Comparison of ENCODE assay signal across 29 mouse cellular contexts in the genomic region with DNA sequence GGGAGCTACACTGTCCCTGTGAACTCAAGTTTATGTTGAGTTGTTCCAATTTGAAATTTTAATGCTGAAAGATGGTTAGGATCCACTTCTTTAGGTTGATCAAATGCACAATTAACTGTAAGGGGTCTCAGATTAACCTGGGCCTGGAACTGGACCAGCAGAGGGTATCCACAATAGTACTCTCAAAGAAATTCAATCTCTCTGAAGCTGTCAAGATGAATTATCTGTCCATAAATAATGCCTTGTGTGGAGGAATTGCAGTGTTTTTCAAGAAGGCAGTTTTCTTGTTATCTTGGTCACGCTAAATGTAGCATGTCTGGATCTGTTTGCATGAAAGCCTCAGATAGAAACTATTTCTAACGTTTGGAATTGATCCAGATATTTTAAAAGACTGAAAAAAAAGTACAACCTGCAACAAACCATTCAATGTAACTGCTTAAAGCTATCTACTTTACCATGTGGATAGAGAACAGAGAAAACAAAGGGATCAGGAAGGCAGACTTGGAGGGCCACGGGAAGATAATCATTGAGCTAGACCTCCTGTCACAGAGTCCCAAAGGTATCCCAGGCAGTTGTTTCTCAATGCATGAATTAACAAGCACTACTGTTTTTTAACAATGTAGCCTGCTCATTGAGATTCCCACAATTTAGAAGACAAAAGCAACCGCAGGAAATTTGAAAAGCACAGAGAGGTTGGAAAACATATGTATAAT. TPM values are rescaled to one million over a fixed set of nuclear protein-coding genes. Genes with fewer than 3 reads are reported as not detected.
A peak's percentile ranks its signal among the peaks of the same experiment; 100 is the strongest.
DNase-seq lines count a peak whose midpoint lies in the region; ATAC-seq lines count a peak whose summit lies in the region.
"Had no signal": no experiment of that assay in that cellular context is flagged by ENCODE, and none has a peak within 500 bp of the region (broad histone marks: within the 10 kb centered on the region; RNA-seq: fewer than 3 reads in every experiment).

No protein-coding gene starts in this region.

- H3K4me1 ChIP-seq in kidney, embryonic 15.5 days = no peaks in the 10 kb centered on the region
- no peaks in the 10 kb centered on the region for H3K4me1 ChIP-seq in neural tube, embryonic 12.5 days
- H3K4me1 ChIP-seq: embryonic facial prominence, embryonic 15.5 days; forebrain, embryonic 10.5 days; heart, embryonic 10.5 days; hindbrain, embryonic 12.5 days had no signal

- no peak overlapping the region for H3K27ac ChIP-seq in kidney, embryonic 15.5 days
- H3K27ac ChIP-seq in neural tube, embryonic 12.5 days = no peak overlapping the region
- H3K27ac ChIP-seq: embryonic facial prominence, embryonic 15.5 days; forebrain, embryonic 10.5 days; heart, embryonic 10.5 days; hindbrain, embryonic 12.5 days had no signal

- peak; percentile 21 for DNase-seq in embryo, embryonic 10.5 days (ENCODE audit: low spot score)
- no peak for DNase-seq in embryo, embryonic 9.5 days (ENCODE audit: extremely low spot score)
- no peak for DNase-seq in kidney, adult 8-10 months
- no peak for DNase-seq in neural tube, embryonic 10.5 days (ENCODE audit: extremely low spot score, low spot score)
- no peak for DNase-seq in layer of hippocampus, adult 18-20 months (ENCODE audit: low spot score in 2 of 2)
- DNase-seq: adrenal gland, adult 8-10 months; adrenal gland, postnatal 36 days; B cell, adult 2 months; cerebellum, adult 11 months; cerebellum, adult 8-10 months; cerebellum, postnatal 14 days; gastrocnemius, postnatal 10 days; heart, adult 18-20 months; heart, postnatal 10 days; heart, postnatal 4 days had no signal

- no peak overlapping the region for H3K9ac ChIP-seq in kidney, embryonic 15.5 days
- H3K9ac ChIP-seq in neural tube, embryonic 12.5 days = no peak overlapping the region
- H3K9ac ChIP-seq: embryonic facial prominence, embryonic 15.5 days; hindbrain, embryonic 12.5 days had no signal

- peak; percentile 91 for ATAC-seq in kidney, embryonic 15.5 days (replicated peaks; ENCODE audit: low FRiP score)
- 0 out of 2 replicates have a peak, but pooled peaks have one; percentile 50 for ATAC-seq in neural tube, embryonic 12.5 days (ENCODE audit: low FRiP score, low read depth)
- ATAC-seq: CD4-positive, CD25-positive, alpha-beta regulatory T cell, adult 4 months; forebrain, embryonic 14.5 days; hindbrain, embryonic 16.5 days; inflammation-experienced regulatory T-cells, adult 6 months had no signal

- no peaks in the 10 kb centered on the region for H3K9me3 ChIP-seq in kidney, embryonic 15.5 days (replicated peaks)
- no peaks in the 10 kb centered on the region for H3K9me3 ChIP-seq in neural tube, embryonic 12.5 days
- H3K9me3 ChIP-seq: embryonic facial prominence, embryonic 15.5 days; forebrain, embryonic 10.5 days; G1E; heart, embryonic 10.5 days; hindbrain, embryonic 12.5 days had no signal

- no peaks in the 10 kb centered on the region for H3K36me3 ChIP-seq in kidney, embryonic 15.5 days
- H3K36me3 ChIP-seq in neural tube, embryonic 12.5 days = no peaks in the 10 kb centered on the region
- H3K36me3 ChIP-seq: embryonic facial prominence, embryonic 15.5 days; forebrain, embryonic 10.5 days; G1E; heart, embryonic 10.5 days; hindbrain, embryonic 12.5 days had no signal

- H3K4me3 ChIP-seq in kidney, embryonic 15.5 days (replicated peaks) = no peak overlapping the region
- H3K4me3 ChIP-seq in neural tube, embryonic 12.5 days = no peak overlapping the region
- H3K4me3 ChIP-seq: embryonic facial prominence, embryonic 15.5 days; erythroblast, embryonic 14.5 days; forebrain, embryonic 10.5 days; heart, embryonic 10.5 days; hindbrain, embryonic 12.5 days had no signal

- peaks cover 23% of the 10 kb centered on the region for H3K27me3 ChIP-seq in kidney, embryonic 15.5 days
- no peaks in the 10 kb centered on the region for H3K27me3 ChIP-seq in neural tube, embryonic 12.5 days (replicated peaks)
- H3K27me3 ChIP-seq: embryonic facial prominence, embryonic 15.5 days; hindbrain, embryonic 12.5 days had no signal

- H3K4me2 ChIP-seq in kidney, embryonic 15.5 days = no peak overlapping the region
- H3K4me2 ChIP-seq in neural tube, embryonic 12.5 days (replicated peaks) = no peak overlapping the region
- H3K4me2 ChIP-seq: embryonic facial prominence, embryonic 15.5 days; hindbrain, embryonic 12.5 days had no signal

- 35% methylated on average over 4 of the region's 4 CpGs for WGBS in kidney, embryonic 15.5 days
- 29% methylated on average over 4 of the region's 4 CpGs for WGBS in neural tube, embryonic 12.5 days

RNA-seq across cellular contexts. Expression of a gene that starts 9.5 kb away (rescaled TPM):
- not detected in 2 replicates for polyA plus RNA-seq in kidney, embryonic 15.5 days (2015; fragmentation: Nextera tagmentation; extraction: Ambion mirVana)
- polyA plus RNA-seq in neural tube, embryonic 12.5 days (2016; fragmentation: Nextera tagmentation; extraction: Ambion mirVana) = not detected in 2 replicates
- total RNA-seq in layer of hippocampus, adult 18-20 months (2021) = not detected
- total RNA-seq: adrenal gland, adult 8-10 months; adrenal gland, postnatal 36 days; common myeloid progenitor, adult 5-6 weeks; G1E; gastrocnemius, postnatal 10 days; gastrocnemius, postnatal 4 days; heart, adult 18-20 months; heart, postnatal 10 days; heart, postnatal 4 days had no signal
- polyA plus RNA-seq: CD4-positive, CD25-positive, alpha-beta regulatory T cell, adult 4 months; embryonic facial prominence, embryonic 15.5 days; erythroblast, embryonic 14.5 days; forebrain, embryonic 14.5 days; G1E; heart, embryonic 10.5 days; hindbrain, embryonic 12.5 days; hindbrain, embryonic 16.5 days; inflammation-experienced regulatory T-cells, adult 6 months had no signal
